Mouse (Mus musculus): ENCODE results near the gene Cyp4f14. TPM values are rescaled to one million over a fixed set of nuclear protein-coding genes. Genes with fewer than 3 reads are reported as not detected.

Gene Cyp4f14
- polyA plus RNA-seq, 1 experiment from 2014 or later, result not detected

DNA sequence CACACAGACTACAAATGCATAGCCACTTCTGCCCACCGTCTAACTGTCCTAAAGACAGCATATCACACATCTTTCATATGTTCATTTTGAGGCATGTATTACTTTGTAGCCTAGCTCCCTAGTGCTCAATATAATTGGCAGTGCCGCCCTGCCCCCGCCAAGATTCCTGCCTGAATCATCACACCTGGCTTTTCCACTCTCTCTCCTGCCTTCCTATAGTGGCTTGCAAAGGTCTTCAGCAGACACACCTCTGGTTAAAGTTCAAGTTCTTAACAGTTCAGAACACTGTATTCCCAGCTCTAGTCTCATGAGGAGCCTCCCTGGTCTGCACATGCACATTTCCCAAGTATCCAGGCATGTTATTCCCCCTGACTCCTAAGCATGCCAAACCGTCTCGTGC is 10.7 kb upstream of the Cyp4f14 start:
- H3K4me1 ChIP-seq, result peaks cover 4% of the 10 kb centered on the region; the same call in 1 of the 2 replicates
- H3K9me3 ChIP-seq, result no peaks in the 10 kb centered on the region
- peaks cover 11% of the 10 kb centered on the region; the same call in 1 of the 2 replicates for H3K27me3 ChIP-seq
- no peak overlapping the region for H3K27ac ChIP-seq
- no peak overlapping the region for H3K4me2 ChIP-seq
- ATAC-seq (ENCODE audit: insufficient number of reproducible peaks, insufficient read depth, low FRiP score, low TSS enrichment, low read depth), result no peak
- no peak overlapping the region for H3K9ac ChIP-seq
- WGBS, result 79% methylated on average over 5 of the region's 5 CpGs
- H3K4me3 ChIP-seq, result no peak overlapping the region
- H3K36me3 ChIP-seq, result no peaks in the 10 kb centered on the region

DNA sequence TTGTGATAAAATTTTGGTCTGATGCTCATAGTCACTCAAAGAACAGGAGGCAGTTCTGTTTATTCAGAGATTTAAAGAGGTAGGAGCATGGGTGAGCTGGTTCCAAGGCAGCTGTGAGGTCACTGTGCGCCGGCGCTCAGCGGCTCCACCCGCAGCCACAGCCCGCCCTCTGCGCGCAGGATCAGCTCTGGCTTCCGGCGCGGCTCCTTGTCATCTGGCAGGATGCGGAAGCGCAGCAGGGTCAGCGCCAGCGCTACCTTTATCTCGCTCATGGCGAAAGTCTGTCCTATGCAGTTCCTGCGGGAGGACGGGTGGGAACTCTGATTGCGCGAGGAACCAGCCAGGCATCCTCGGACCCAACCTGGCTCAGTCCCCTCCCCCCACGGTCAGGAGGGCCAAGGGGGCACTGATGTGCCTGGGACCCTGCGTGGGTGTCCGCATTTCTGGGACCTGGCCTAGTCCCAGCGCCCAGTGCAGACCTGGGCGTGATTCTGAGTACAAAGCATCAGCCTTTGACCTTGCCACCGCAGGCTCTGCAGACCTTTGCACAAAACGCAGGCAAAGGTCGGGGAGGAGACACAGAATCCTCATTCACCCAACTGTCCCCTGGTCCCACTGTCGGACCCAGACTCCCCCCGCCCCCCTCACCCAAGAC is 7.6 kb upstream of the Cyp4f14 start:
- ATAC-seq (ENCODE audit: insufficient number of reproducible peaks, insufficient read depth, low FRiP score, low TSS enrichment, low read depth), result peak; percentile 78; the same call in 1 of the 2 replicates
- H3K4me3 ChIP-seq, result peak overlapping the region; percentile 53
- peak overlapping the region; percentile 76 for H3K4me2 ChIP-seq
- H3K4me1 ChIP-seq, result peaks cover 4% of the 10 kb centered on the region; the same call in 1 of the 2 replicates
- no peak overlapping the region for H3K27ac ChIP-seq
- H3K9ac ChIP-seq, result peak overlapping the region; percentile 76
- H3K27me3 ChIP-seq, result peaks cover 11% of the 10 kb centered on the region; the same call in 1 of the 2 replicates
- no peaks in the 10 kb centered on the region for H3K9me3 ChIP-seq
- 17% methylated on average over 32 of the region's 32 CpGs for WGBS
- H3K36me3 ChIP-seq, result no peaks in the 10 kb centered on the region

DNA sequence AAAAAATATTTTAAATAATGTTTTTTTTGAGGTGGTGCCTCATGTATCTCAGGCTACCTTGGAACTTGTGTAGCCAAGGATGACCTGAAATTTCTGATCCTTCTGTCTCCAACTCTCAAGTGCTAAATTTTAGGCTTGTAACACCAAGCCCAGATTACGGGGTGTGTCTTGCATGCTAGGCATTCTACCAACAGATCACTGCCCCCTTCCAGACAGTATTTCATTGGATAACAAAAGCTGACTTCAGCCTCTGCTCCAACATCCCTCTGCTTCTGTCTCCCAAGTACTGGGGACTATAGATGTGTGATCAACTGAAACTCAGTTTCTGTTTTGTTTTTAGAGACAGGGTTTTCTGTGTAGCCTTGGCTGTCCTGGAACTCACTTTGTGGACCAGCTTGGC is 6.5 kb upstream of the Cyp4f14 start:
- H3K27ac ChIP-seq, result no peak overlapping the region
- H3K27me3 ChIP-seq, result peaks cover 11% of the 10 kb centered on the region; the same call in 1 of the 2 replicates
- 95% methylated on average over 1 of the region's 1 CpGs for WGBS
- H3K4me3 ChIP-seq, result no peak overlapping the region
- ATAC-seq (ENCODE audit: insufficient number of reproducible peaks, insufficient read depth, low FRiP score, low TSS enrichment, low read depth), result no peak
- H3K4me1 ChIP-seq, result peaks cover 4% of the 10 kb centered on the region; the same call in 1 of the 2 replicates
- H3K36me3 ChIP-seq, result no peaks in the 10 kb centered on the region
- H3K4me2 ChIP-seq, result no peak overlapping the region
- H3K9ac ChIP-seq, result no peak overlapping the region
- H3K9me3 ChIP-seq, result no peaks in the 10 kb centered on the region

DNA sequence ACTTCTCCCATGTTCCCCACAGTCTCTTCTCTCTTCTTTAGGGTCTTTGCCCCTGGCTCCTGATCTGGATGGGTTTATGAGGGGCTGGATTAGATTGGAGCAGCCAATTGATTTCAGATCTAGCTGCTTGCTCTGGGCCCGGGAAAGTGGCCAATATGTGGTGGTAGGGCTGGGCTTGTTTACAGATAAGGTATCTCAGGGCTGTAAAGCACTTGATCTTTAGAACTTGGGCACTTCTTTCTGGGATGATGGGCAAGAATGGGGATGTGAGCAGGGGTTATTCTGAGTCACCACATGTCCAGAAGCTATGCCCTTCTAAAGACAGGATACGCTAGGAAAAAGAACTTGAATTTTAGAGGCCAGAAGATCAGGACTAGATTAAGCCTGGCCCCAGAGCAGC is 2.0 kb upstream of the Cyp4f14 start:
- Histone ChIP-seq H3K4me1 (no peaks in the 10 kb centered on the region), H3K27ac (no peak overlapping the region), H3K27me3 (peaks cover 4% of the 10 kb centered on the region; the same call in 1 of the 2 replicates), H3K4me3 (no peak overlapping the region), H3K9ac (no peak overlapping the region), H3K9me3 (no peaks in the 10 kb centered on the region), H3K36me3 (no peaks in the 10 kb centered on the region), H3K4me2 (no peak overlapping the region)
- WGBS, result 82% methylated on average over 2 of the region's 2 CpGs
- ATAC-seq (ENCODE audit: insufficient number of reproducible peaks, insufficient read depth, low FRiP score, low TSS enrichment, low read depth), result no peak

DNA sequence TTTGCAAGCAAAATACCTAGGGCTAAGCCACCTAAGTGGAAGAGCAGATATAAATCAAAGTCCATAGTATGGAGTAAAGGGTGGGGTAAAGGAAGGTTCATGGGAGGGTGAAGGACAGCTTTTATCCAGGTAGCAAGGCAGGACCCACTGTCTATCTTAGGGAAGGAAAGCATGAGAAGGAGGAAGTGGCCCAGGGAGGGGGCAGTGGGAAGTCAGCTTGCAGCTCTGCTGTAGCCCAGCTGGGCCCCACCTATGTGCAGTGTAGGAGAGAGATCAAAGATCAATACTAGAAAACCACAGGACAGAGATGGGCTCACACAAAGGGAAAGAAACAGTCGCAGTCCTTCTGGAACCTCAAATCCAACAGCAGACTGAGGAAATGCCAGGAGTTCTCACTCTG is 1.1 kb downstream of the Cyp4f14 start:
- Histone ChIP-seq H3K9me3 (no peaks in the 10 kb centered on the region), H3K4me3 (no peak overlapping the region), H3K27me3 (peaks cover 4% of the 10 kb centered on the region; the same call in 1 of the 2 replicates), H3K4me2 (no peak overlapping the region), H3K27ac (no peak overlapping the region), H3K9ac (no peak overlapping the region), H3K4me1 (no peaks in the 10 kb centered on the region), H3K36me3 (no peaks in the 10 kb centered on the region)
- no peak for ATAC-seq (ENCODE audit: insufficient number of reproducible peaks, insufficient read depth, low FRiP score, low TSS enrichment, low read depth)
- 62% methylated on average over 1 of the region's 1 CpGs for WGBS

DNA sequence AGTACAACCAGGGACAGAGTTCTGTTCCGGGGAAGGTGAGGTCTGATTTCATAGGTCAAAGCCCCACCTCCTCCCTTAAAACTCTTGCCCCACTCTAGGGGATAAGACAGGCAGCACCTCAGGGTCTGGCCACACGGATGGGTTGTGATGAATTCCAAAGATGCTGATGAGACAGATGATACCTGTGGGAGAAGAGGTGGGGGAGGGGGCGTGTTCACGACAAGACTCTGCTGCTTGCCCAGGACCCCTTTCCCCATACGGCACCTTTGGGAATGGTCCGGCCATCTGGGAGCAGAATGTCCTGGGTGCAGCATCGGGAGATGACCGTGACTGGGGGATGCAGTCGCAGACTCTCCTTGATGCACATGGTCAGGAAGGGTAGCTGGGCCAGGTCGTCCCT is 11.0 kb downstream of the Cyp4f14 start:
- no peaks in the 10 kb centered on the region for H3K9me3 ChIP-seq
- no peak for ATAC-seq (ENCODE audit: insufficient number of reproducible peaks, insufficient read depth, low FRiP score, low TSS enrichment, low read depth)
- WGBS, result 74% methylated on average over 10 of the region's 10 CpGs
- H3K4me3 ChIP-seq, result no peak overlapping the region
- H3K27me3 ChIP-seq, result peaks cover 15% of the 10 kb centered on the region; the same call in 1 of the 2 replicates
- no peaks in the 10 kb centered on the region for H3K4me1 ChIP-seq
- H3K36me3 ChIP-seq, result no peaks in the 10 kb centered on the region
- no peak overlapping the region for H3K4me2 ChIP-seq
- H3K27ac ChIP-seq, result no peak overlapping the region
- H3K9ac ChIP-seq, result no peak overlapping the region

DNA sequence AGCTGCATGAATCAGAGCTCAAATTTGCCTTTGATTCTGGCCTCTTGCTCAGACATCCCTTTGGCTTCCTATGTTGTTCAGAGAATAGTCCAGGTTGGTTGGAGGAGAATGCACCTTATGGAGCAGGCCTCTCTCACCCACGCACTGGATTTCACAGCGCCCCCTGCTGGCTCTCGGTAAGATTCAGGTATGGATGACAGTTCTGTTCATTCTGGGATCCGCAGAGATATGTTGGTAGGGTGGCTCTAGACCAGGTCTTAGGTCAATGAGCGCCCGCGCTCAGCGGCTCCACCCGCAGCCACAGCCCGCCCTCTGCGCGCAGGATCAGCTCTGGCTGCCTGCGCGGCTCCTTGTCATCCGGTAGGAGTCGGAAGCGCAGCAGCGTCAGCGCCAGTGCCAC is 11.9 kb downstream of the Cyp4f14 start:
- Histone ChIP-seq H3K9me3 (no peaks in the 10 kb centered on the region), H3K4me1 (no peaks in the 10 kb centered on the region), H3K9ac (peak overlapping the region; percentile 58; the same call in 1 of the 2 replicates), H3K36me3 (no peaks in the 10 kb centered on the region), H3K4me3 (no peak overlapping the region), H3K4me2 (peak overlapping the region; percentile 48), H3K27me3 (peaks cover 15% of the 10 kb centered on the region; the same call in 1 of the 2 replicates), H3K27ac (no peak overlapping the region)
- ATAC-seq (ENCODE audit: insufficient number of reproducible peaks, insufficient read depth, low FRiP score, low TSS enrichment, low read depth), result no peak
- 11% methylated on average over 19 of the region's 19 CpGs for WGBS

DNA sequence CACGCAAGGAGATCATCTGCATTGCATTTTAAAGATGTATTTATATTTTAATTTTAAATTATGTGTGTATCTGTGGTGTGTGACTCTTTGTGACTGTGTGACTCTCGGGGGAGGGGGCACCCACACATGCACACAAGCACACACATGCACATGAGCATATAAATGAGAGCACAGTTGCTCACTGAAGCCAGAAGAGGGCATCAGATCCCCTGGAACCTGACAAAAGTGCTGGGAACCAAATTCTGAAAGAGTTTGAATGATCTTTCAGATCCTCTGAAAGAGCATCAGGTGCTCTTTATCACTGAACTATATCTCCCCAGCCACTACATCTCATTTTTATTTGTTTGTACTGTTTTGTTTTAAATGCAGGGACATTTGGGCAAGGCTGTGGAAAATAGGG is 12.7 kb downstream of the Cyp4f14 start:
- Histone ChIP-seq H3K27ac (no peak overlapping the region), H3K4me2 (no peak overlapping the region), H3K4me3 (no peak overlapping the region), H3K36me3 (no peaks in the 10 kb centered on the region), H3K9me3 (no peaks in the 10 kb centered on the region), H3K9ac (no peak overlapping the region), H3K27me3 (peaks cover 15% of the 10 kb centered on the region; the same call in 1 of the 2 replicates), H3K4me1 (no peaks in the 10 kb centered on the region)
- ATAC-seq (ENCODE audit: insufficient number of reproducible peaks, insufficient read depth, low FRiP score, low TSS enrichment, low read depth), result no peak
- WGBS, result 54% methylated on average over 2 of the region's 2 CpGs

DNA sequence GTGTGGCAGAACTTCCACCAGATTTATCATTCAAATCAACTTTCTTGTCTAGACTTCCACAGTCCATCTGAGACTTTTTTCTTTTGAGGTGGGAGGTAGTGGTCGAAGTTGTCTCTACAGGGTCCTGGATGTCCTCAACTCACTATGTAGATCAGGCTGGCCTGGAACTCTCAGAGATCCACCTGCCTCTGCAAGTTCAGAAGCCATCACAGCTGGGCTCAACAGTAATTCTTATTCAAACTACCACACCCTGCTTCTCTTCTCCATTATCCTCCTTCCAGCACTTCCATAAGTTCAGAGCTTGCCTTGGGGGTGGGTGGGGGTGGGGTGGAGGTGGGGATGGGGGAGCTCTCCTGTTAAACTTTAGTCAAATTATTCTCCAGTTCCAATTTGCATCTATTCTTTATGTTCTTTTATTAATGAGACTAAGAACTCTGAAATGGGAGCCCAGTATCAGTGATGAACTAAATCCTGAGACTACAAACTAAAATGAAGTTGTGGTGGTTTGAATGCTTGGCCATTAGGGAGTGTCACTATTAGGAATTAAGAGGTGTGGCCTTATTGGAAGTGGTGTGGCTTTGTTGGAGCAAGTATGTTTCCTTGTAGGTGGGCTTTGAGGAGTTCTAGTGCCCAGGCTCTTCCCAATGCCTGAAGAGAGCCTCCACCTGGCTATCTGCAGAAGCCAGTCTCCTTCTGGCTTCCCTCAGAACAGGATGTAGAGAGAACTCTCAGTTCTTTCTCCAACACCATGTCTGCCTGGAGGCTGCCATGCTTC is 15.2 kb downstream of the Cyp4f14 start:
- H3K27me3 ChIP-seq, result 0 out of 2 replicates have a peak, but pooled peaks cover 11% of the 10 kb centered on the region
- H3K36me3 ChIP-seq, result no peaks in the 10 kb centered on the region
- no peak overlapping the region for H3K27ac ChIP-seq
- H3K9me3 ChIP-seq, result no peaks in the 10 kb centered on the region
- no peak overlapping the region for H3K4me3 ChIP-seq
- H3K4me2 ChIP-seq, result no peak overlapping the region
- no peak for ATAC-seq (ENCODE audit: insufficient number of reproducible peaks, insufficient read depth, low FRiP score, low TSS enrichment, low read depth)
- 56% methylated on average over 1 of the region's 1 CpGs for WGBS
- no peak overlapping the region for H3K9ac ChIP-seq
- H3K4me1 ChIP-seq, result no peaks in the 10 kb centered on the region

DNA sequence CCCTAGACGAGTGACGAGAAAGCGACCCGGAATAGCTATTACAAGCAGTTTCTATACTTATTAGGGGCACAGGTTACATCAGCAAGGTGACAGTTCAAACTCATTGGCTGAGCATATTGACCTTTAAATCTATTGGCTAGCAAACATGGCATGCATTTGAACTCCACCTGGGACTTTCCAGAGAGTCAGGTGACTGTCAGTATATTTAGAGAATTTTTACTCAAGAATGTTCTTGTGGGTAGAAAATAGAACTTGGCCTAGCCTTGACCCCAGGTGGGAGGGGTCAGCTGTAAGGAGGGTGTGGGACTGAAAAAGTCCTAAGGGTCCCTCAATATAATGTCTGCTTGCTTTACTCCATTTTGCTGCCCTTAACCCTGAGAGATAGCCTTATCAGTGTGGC is 21.7 kb downstream of the Cyp4f14 start:
- Histone ChIP-seq H3K36me3 (no peaks in the 10 kb centered on the region), H3K9ac (no peak overlapping the region), H3K9me3 (no peaks in the 10 kb centered on the region), H3K4me2 (no peak overlapping the region), H3K27me3 (no peaks in the 10 kb centered on the region), H3K4me3 (no peak overlapping the region), H3K4me1 (peaks cover 6% of the 10 kb centered on the region), H3K27ac (no peak overlapping the region)
- no peak for ATAC-seq (ENCODE audit: insufficient number of reproducible peaks, insufficient read depth, low FRiP score, low TSS enrichment, low read depth)
- 88% methylated on average over 4 of the region's 4 CpGs for WGBS

DNA sequence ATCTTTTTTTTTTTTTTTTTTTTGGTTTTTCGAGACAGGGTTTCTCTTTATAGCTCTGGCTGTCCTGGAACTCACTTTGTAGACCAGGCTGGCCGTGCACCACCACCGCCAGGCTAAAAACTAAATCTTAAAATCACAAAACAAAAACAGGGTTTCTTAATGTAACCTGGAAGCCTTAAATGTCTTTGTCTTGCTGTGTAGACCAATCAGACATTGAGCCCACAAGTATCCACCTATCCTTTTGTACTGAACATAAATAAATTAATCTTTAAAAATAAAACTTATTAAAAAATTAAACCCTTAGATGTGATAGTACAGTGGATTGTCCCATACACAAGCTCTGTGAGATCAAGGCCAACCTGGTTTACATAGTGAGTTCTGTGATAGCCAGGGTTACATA is 23.2 kb downstream of the Cyp4f14 start:
- H3K36me3 ChIP-seq, result 0 out of 2 replicates have a peak, but pooled peaks cover 3% of the 10 kb centered on the region
- ATAC-seq (ENCODE audit: insufficient number of reproducible peaks, insufficient read depth, low FRiP score, low TSS enrichment, low read depth), result no peak

More for the DNA sequence above, 23.2 kb downstream of the Cyp4f14 start:
- Histone ChIP-seq H3K27ac (no peak overlapping the region), H3K9me3 (no peaks in the 10 kb centered on the region), H3K27me3 (no peaks in the 10 kb centered on the region), H3K4me3 (no peak overlapping the region), H3K4me2 (no peak overlapping the region), H3K4me1 (peaks cover 17% of the 10 kb centered on the region), H3K9ac (no peak overlapping the region)
- WGBS, result 79% methylated on average over 3 of the region's 3 CpGs
